22 mouse cellular contexts compared by ENCODE assay signal in the genomic region with DNA sequence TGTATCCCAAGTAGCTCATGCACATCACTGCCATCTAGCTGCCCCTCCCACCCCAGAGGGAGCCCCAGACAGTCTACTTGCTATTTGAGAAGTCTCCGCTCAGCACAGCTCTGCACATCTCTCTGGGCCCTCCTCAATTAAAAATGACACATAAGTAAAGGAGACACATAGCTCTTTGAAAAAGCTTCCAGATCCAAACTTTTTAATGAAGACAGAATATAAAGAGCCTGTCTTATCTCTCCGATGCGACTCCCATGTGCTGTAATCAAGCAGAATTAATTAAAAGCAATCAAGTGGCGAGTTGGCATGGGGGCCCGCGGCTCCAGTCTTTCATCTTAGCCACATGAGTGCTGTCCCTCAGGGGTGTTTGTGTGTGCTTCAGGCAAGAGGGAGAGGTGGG.
DNase-seq lines count a peak whose midpoint lies in the region; ATAC-seq lines count a peak whose summit lies in the region.
"Had no signal": no experiment of that assay in that cellular context is flagged by ENCODE, and none has a peak within 500 bp of the region (broad histone marks: within the 10 kb centered on the region; RNA-seq: fewer than 3 reads in every experiment).

No protein-coding gene starts in this region.

- 30% methylated on average over 6 of the region's 6 CpGs for WGBS in forebrain, embryonic 14.5 days
- WGBS in forebrain, embryonic 13.5 days: 46% methylated on average over 6 of the region's 6 CpGs
- 53% methylated on average over 6 of the region's 6 CpGs for WGBS in hindbrain, embryonic 16.5 days
- WGBS in hindbrain, embryonic 10.5 days: 87% methylated on average over 6 of the region's 6 CpGs

- no peak overlapping the region for H3K4me2 ChIP-seq in forebrain, embryonic 14.5 days (ENCODE audit: low read length)
- no peak overlapping the region for H3K4me2 ChIP-seq in forebrain, embryonic 13.5 days
- H3K4me2 ChIP-seq in hindbrain, embryonic 16.5 days (ENCODE audit: low read length): no peak overlapping the region
- H3K4me2 ChIP-seq: embryonic facial prominence, embryonic 13.5 days; embryonic facial prominence, embryonic 15.5 days; forebrain, embryonic 12.5 days had no signal

- H3K27ac ChIP-seq in forebrain, embryonic 14.5 days (ENCODE audit: low read depth, low read length): no peak overlapping the region
- H3K27ac ChIP-seq in forebrain, embryonic 13.5 days: no peak overlapping the region
- no peak overlapping the region for H3K27ac ChIP-seq in hindbrain, embryonic 16.5 days (ENCODE audit: low read depth, low read length)
- no peak overlapping the region for H3K27ac ChIP-seq in hindbrain, embryonic 10.5 days
- H3K27ac ChIP-seq: embryonic facial prominence, embryonic 13.5 days; embryonic facial prominence, embryonic 15.5 days; forebrain, embryonic 10.5 days; forebrain, embryonic 12.5 days had no signal

- ATAC-seq in forebrain, embryonic 14.5 days: no peak
- ATAC-seq in forebrain, embryonic 13.5 days: no peak
- ATAC-seq in hindbrain, embryonic 16.5 days: peak; percentile 37; the same call in 1 of the 2 replicates
- ATAC-seq: activated CD4-positive, CD25-positive, alpha-beta regulatory T cell, adult 4 months; CD4-positive, CD25-positive, alpha-beta regulatory T cell, adult 4 months; forebrain, embryonic 16.5 days had no signal

- H3K4me1 ChIP-seq in forebrain, embryonic 14.5 days (ENCODE audit: control insufficient read depth, insufficient read depth, low read length): no peaks in the 10 kb centered on the region
- peaks cover 9% of the 10 kb centered on the region for H3K4me1 ChIP-seq in forebrain, embryonic 13.5 days
- H3K4me1 ChIP-seq in hindbrain, embryonic 16.5 days (ENCODE audit: control insufficient read depth, insufficient read depth, low read depth, low read length): no peaks in the 10 kb centered on the region
- H3K4me1 ChIP-seq in hindbrain, embryonic 10.5 days (replicated peaks): 0 out of 2 replicates have a peak, but pooled peaks cover 3% of the 10 kb centered on the region
- H3K4me1 ChIP-seq: embryonic facial prominence, embryonic 13.5 days; embryonic facial prominence, embryonic 15.5 days had no signal

- no peaks in the 10 kb centered on the region for H3K9me3 ChIP-seq in forebrain, embryonic 14.5 days (replicated peaks; ENCODE audit: control insufficient read depth, low read length)
- H3K9me3 ChIP-seq in forebrain, embryonic 13.5 days (replicated peaks): no peaks in the 10 kb centered on the region
- no peaks in the 10 kb centered on the region for H3K9me3 ChIP-seq in hindbrain, embryonic 16.5 days (ENCODE audit: control insufficient read depth, low read length)
- no peaks in the 10 kb centered on the region for H3K9me3 ChIP-seq in hindbrain, embryonic 10.5 days
- H3K9me3 ChIP-seq: embryonic facial prominence, embryonic 13.5 days; embryonic facial prominence, embryonic 15.5 days; forebrain, embryonic 10.5 days; forebrain, embryonic 12.5 days had no signal

- no peak overlapping the region for H3K4me3 ChIP-seq in forebrain, embryonic 14.5 days (ENCODE audit: low read depth, low read length)
- no peak overlapping the region for H3K4me3 ChIP-seq in forebrain, embryonic 13.5 days
- H3K4me3 ChIP-seq in hindbrain, embryonic 16.5 days (ENCODE audit: low read length): no peak overlapping the region
- no peak overlapping the region for H3K4me3 ChIP-seq in hindbrain, embryonic 10.5 days
- H3K4me3 ChIP-seq: embryonic facial prominence, embryonic 13.5 days; embryonic facial prominence, embryonic 15.5 days; erythroblast, embryonic 14.5 days; forebrain, embryonic 10.5 days; forebrain, embryonic 12.5 days had no signal

- no peak overlapping the region for H3K9ac ChIP-seq in forebrain, embryonic 14.5 days (ENCODE audit: low read length)
- no peak overlapping the region for H3K9ac ChIP-seq in forebrain, embryonic 13.5 days
- no peak overlapping the region for H3K9ac ChIP-seq in hindbrain, embryonic 16.5 days (ENCODE audit: low read depth, low read length)
- H3K9ac ChIP-seq: embryonic facial prominence, embryonic 13.5 days; embryonic facial prominence, embryonic 15.5 days; forebrain, embryonic 12.5 days had no signal

- DNase-seq in forebrain, embryonic 14.5 days (ENCODE audit: low spot score): peak; percentile 33
- DNase-seq in hindbrain, embryonic 10.5 days (ENCODE audit: low spot score): no peak
- peak; percentile 38 for DNase-seq in retina, embryonic 14.5 days (ENCODE audit: low spot score)
- DNase-seq in left cerebral cortex, adult 18-20 months (ENCODE audit: low spot score in 2 of 2): no peak
- DNase-seq in T-cell, adult 2 months (ENCODE audit: low spot score): no peak
- DNase-seq: adrenal gland, adult 8-10 months; adrenal gland, postnatal 14 days; adrenal gland, postnatal 36 days; B cell, adult 2 months; embryo, embryonic 11 days had no signal

- H3K36me3 ChIP-seq in forebrain, embryonic 14.5 days (ENCODE audit: control insufficient read depth, insufficient read depth, low read length): no peaks in the 10 kb centered on the region
- H3K36me3 ChIP-seq in forebrain, embryonic 13.5 days (ENCODE audit: poor library complexity, severe bottlenecking): no peaks in the 10 kb centered on the region
- H3K36me3 ChIP-seq in hindbrain, embryonic 16.5 days (ENCODE audit: control insufficient read depth, insufficient read depth, low read length): no peaks in the 10 kb centered on the region
- no peaks in the 10 kb centered on the region for H3K36me3 ChIP-seq in hindbrain, embryonic 10.5 days
- H3K36me3 ChIP-seq: embryonic facial prominence, embryonic 13.5 days; embryonic facial prominence, embryonic 15.5 days; forebrain, embryonic 10.5 days; forebrain, embryonic 12.5 days; G1E had no signal

- no peaks in the 10 kb centered on the region for H3K27me3 ChIP-seq in forebrain, embryonic 14.5 days (replicated peaks; ENCODE audit: control insufficient read depth, insufficient read depth, low read length)
- no peaks in the 10 kb centered on the region for H3K27me3 ChIP-seq in forebrain, embryonic 13.5 days
- H3K27me3 ChIP-seq in hindbrain, embryonic 16.5 days (replicated peaks; ENCODE audit: control insufficient read depth, insufficient read depth, low read length): no peaks in the 10 kb centered on the region
- no peaks in the 10 kb centered on the region for H3K27me3 ChIP-seq in hindbrain, embryonic 10.5 days (ENCODE audit: insufficient read depth, poor library complexity, severe bottlenecking)
- H3K27me3 ChIP-seq: CH12.LX; embryonic facial prominence, embryonic 13.5 days; embryonic facial prominence, embryonic 15.5 days; forebrain, embryonic 12.5 days had no signal

Comparison
In these comparisons a context has a peak if more than half of its experiments do, and no peak if none do; other contexts are left out.
1. DNase-seq: peak in forebrain, embryonic 14.5 days (single experiment) and retina, embryonic 14.5 days (single experiment); none in hindbrain, embryonic 10.5 days (single experiment), left cerebral cortex, adult 18-20 months (0 of 2) and T-cell, adult 2 months (single experiment).